Mouse (Mus musculus): ENCODE measurements at regions not wholly inside any gene's neighbourhood (a gene's known extent, or its start where the extent isn't known, plus 50 kb on each side); places are given as distances from the start of the nearest gene placed in this dataset.

GRCm38 (mm10) chr1:42012911-42013310 is 682.7 kb upstream of the Pou3f3 start:
- TF ChIP-seq FLI1 (IDR thresholded peaks at IDR 0.05; ENCODE audit: low read length) (no peak), GATA1 (IDR thresholded peaks at IDR 0.05; ENCODE audit: borderline replicate concordance, low read length) (no peak)
